Mouse (Mus musculus): ENCODE measurements around the gene Cog1.
A peak's percentile ranks its signal among the peaks of the same experiment; 100 is the strongest.

The Cog1 gene

GRCm38 (mm10) chr11:113666648-113667047 is 17.7 kb downstream of the Cog1 start:
- DNase-seq (ENCODE audit: low read depth, low spot score), result peak; percentile 74

DNA sequence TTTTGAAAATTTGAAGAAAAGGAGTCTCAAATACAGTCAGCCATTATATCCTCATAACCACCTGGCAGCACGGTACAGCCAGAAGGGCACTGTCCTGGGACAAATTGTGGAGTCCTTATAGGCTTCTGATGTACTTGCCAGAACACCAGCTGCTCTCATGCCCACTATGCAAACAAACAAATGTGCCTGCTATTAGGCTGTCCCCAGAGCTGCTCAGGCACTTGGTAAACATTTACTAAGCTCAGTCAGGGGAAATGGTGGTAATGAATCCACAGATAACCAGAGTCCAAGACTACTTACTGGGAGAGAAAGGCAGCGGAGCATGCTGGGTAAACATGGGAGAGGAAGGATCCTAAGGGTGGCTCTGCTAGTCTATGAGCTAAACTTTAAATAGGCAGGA is 18.2 kb downstream of the Cog1 start:
- no peak for DNase-seq (ENCODE audit: low read depth, low spot score)

DNA sequence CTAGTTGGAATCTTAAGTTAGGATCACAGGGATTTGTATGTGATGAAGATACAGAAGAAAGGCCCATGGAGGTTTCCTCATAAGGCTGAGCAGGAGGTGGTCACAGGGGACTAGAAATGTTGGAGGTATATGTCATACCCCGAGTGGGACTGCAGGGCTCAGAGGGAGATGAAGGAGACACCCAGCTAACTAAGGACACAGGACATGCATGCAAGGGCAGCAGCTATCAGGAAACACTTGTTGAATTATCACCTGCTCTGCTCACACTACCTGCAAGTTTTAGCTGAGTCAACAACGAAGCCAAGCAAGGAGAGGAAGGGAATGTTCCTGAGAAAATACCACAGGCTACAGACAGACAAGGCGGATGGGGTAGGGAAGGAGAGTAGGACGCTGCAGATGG is 18.7 kb downstream of the Cog1 start:
- no peak for DNase-seq (ENCODE audit: low read depth, low spot score)

GRCm38 (mm10) chr11:113668857-113669256 is 19.9 kb downstream of the Cog1 start:
- DNase-seq (ENCODE audit: low read depth, low spot score), result no peak

GRCm38 (mm10) chr11:113669711-113670110 is 20.7 kb downstream of the Cog1 start:
- no peak for DNase-seq (ENCODE audit: low read depth, low spot score)

- DNase-seq (ENCODE audit: low read depth, low spot score), result no peak
Observed at GRCm38 (mm10) chr11:113673614-113674013, 24.6 kb downstream of the Cog1 start.

DNA sequence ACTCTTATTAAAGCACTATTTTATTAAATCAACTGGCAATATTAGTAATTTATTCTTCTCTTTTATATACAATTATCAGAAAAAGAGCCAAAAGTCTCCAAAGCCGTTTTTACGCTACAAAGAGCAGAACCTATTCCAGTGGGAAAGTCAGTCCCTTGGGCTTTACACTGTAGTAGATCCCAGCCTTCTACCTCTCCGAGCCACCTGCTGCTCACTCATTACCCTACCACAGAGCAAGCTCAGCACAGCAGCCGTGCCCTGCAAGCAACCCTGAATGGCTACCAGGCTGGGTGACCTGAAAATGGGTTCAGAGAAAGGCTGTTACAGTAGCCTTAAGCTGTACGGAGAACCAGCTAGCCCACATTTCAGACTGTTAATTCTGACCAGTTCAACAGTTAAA is 25.6 kb downstream of the Cog1 start:
- DNase-seq (ENCODE audit: low read depth, low spot score), result no peak

DNA sequence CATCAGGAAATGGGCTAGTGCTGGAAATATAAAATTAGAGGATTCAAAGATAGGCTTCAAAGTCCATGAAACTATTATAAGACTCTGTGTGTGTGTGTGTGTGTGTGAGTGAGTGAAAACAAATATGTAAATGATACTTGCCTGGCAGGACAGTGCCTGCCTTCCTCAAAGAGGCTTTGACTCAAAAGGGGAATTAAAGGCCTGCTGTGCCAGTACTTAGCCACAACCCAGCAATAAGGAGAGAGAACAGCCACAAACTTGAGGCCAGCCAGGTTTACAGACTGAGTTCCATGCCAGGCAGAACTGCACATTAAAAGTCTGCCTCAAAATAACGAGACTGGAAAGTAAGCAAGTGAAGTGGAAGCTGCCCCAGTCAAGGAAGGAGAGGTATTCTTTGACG is 27.9 kb downstream of the Cog1 start:
- DNase-seq (ENCODE audit: low read depth, low spot score), result no peak

- DNase-seq (ENCODE audit: low read depth, low spot score), result no peak
Observed at GRCm38 (mm10) chr11:113677378-113677777, 28.4 kb downstream of the Cog1 start.

GRCm38 (mm10) chr11:113678373-113678772 is 29.4 kb downstream of the Cog1 start:
- DNase-seq (ENCODE audit: low read depth, low spot score), result no peak

GRCm38 (mm10) chr11:113680954-113681353 is 32.0 kb downstream of the Cog1 start:
- no peak for DNase-seq (ENCODE audit: low read depth, low spot score)

GRCm38 (mm10) chr11:113681979-113682378 is 33.0 kb downstream of the Cog1 start:
- no peak for DNase-seq (ENCODE audit: low read depth, low spot score)

DNA sequence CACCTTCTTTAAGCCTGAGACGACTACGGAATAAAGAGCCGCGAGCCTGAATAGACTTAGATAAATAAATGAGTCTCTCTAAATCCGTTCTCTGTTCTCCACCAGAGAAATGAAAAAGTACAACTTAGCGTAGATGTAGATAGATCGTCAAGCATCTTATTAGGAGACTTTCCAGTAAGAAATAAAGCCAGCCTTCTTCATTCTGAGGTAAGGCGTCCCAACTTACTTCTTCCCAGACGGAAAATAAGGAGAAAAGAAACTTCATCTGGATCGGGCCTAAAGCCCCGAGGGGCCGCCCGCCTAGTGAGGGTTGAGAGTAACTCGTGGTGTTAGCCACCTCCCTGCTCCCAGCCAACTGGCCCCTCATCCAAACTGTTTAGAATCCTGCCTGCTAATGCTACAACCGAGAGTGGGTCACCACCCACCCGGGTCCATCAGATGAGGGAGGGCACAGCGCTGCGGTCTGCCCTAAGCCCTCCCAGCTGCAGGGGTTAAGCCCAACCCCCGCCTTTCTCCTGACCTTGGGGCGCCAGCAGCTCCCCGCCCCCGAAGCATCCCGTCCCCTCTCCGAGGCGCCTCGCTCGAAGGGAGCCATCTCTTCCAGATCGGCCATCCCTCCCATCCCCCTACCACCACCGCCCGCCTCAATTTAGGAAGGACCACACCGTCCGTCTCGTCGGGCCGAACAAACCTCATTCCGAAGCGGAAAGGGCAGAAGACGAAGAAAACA is 34.1 kb downstream of the Cog1 start:
- DNase-seq (ENCODE audit: low read depth, low spot score), result peak; percentile 70

GRCm38 (mm10) chr11:113683627-113683956 is 34.6 kb downstream of the Cog1 start:
- no peak for DNase-seq (ENCODE audit: low read depth, low spot score)

DNA sequence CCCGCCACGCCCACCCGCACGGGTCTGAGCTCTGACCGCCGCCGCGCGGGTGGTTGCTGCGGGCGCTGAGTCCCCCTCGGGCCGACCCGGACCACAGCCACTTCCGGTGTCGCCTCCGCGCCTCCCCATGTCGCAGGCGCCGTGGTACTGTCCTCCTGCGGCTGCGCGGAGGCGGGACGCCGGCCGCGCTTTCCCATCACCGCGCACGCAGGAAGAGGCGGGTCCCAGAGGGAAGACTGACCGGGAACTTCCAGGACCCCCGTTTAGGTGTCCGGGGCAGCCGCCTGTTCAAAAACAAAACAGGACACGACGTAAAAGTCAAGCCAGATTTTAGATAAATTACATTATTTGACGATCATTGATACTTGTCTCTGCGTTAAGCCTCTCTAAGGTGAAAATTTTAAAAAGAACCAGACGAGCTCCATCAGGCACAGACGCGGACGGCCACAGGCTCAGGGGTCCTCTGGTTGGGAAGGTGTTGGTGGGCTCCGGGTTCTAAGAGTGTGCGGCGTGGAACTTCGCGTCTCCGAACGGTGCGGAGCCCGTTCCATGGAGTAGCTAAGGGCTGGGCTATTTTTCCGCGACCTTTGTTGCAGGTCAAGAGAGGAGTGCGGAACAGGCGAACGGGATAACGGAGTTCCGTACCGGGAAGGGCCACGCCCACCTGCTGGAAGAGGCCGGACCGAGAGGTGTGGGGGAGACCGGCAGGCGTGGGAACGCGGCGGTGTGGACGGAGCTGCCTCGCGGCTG is 35.2 kb downstream of the Cog1 start, which contains the start of the genes Fam104a and D11Wsu47e:
TSS of gene Fam104a (minus strand) at position 199 of the 750 bp plus-strand sequence.
TSS of gene D11Wsu47e (plus strand) at position 456 of the 750 bp plus-strand sequence.
- DNase-seq (ENCODE audit: low read depth, low spot score), result peak; percentile 95

DNA sequence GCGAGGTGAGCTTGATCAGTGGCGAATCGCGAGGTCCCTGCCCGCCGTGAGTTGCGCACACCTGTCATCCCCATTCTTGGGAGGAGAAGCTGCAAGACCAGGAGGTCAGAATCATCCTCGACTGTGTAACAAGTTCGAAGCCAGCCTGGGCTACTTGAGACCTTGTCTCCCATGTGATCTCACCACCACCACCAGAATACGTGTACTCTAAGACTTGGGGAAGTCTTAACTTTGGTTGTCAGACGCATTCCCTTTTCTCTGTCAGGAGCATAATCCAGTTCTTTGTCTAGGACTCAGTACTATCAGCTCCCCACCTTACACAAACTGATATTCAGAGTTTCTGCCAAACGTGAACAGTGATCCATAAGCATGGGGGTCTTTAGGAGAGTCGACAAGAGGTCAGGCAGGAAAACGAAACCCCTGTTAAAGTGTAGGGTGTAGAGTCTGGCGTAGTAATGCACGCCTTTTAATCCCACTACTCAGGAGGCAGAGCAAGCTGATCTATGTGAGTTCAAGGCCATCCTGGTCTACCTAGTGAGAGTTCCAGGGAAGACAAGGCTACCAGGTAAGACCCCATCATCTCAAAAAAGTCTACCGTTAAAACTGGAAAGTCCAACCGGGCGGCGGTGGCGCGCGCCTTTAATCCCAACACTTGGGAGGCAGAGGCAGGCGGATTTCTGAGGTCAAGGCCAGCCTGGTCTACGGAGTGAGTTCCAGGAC is 35.9 kb downstream of the Cog1 start:
- DNase-seq (ENCODE audit: low read depth, low spot score), result no peak

GRCm38 (mm10) chr11:113687031-113687430 is 38.1 kb downstream of the Cog1 start:
- DNase-seq (ENCODE audit: low read depth, low spot score), result peak; percentile 58

DNA sequence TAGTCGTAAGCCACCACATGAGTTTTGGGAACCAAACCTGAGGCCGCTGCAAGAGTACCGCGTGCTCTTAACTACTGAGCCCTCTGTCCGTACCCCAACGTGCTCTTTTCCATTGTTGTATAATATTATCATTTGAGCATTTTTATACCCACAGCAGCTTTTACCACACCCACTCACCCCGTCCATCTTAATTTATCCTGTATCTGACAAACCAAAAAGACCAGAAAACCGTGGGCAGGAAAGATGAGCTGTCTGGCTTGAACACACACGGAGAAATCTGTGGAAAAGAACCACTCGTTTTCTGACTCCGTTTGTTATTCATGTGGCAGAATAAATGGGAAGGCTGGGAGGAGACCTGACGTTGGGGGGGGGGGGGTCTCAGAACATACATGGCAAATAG is 41.5 kb downstream of the Cog1 start:
- DNase-seq (ENCODE audit: low read depth, low spot score), result no peak

DNA sequence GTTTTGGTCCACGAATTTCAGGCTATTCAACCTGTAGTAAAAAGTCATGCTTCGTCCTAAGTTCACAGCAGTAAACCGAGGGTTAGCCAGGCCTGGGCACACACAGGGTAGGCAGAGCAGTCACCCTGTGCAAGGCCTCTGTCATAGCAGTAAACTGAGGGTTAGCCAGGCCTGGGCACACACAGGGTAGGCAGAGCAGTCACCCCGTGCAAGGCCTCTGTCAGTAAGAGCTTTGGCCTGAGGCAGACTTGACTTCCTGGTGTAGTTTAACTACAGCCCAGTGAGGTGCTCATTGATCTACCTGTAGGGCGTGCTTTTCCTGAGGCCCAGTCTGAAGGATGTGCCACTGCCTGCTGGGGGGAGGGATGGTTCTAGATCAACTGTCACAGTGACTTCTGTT is 42.3 kb downstream of the Cog1 start:
- no peak for DNase-seq (ENCODE audit: low read depth, low spot score)

GRCm38 (mm10) chr11:113691851-113692250 is 42.9 kb downstream of the Cog1 start:
- no peak for DNase-seq (ENCODE audit: low read depth, low spot score)

- no peak for DNase-seq (ENCODE audit: low read depth, low spot score)
Observed at GRCm38 (mm10) chr11:113697571-113697970, 48.6 kb downstream of the Cog1 start.

- no peak for DNase-seq (ENCODE audit: low read depth, low spot score)
Observed at GRCm38 (mm10) chr11:113698013-113698545, 49.1 kb downstream of the Cog1 start.
